Mouse (Mus musculus): Measurements from ENCODE around the gene Smyd4. TPM values are rescaled to one million over a fixed set of nuclear protein-coding genes. Genes with fewer than 3 reads are reported as not detected.

The Smyd4 gene
- 13.1 and 19.7 TPM in 2 replicates for total RNA-seq (2014; rRNA removed; ENCODE audit: low replicate concordance)
- 13.2 and 14.8 TPM in 2 replicates for polyA plus RNA-seq (2015; fragmentation: Nextera tagmentation; extraction: Ambion mirVana)

DNA sequence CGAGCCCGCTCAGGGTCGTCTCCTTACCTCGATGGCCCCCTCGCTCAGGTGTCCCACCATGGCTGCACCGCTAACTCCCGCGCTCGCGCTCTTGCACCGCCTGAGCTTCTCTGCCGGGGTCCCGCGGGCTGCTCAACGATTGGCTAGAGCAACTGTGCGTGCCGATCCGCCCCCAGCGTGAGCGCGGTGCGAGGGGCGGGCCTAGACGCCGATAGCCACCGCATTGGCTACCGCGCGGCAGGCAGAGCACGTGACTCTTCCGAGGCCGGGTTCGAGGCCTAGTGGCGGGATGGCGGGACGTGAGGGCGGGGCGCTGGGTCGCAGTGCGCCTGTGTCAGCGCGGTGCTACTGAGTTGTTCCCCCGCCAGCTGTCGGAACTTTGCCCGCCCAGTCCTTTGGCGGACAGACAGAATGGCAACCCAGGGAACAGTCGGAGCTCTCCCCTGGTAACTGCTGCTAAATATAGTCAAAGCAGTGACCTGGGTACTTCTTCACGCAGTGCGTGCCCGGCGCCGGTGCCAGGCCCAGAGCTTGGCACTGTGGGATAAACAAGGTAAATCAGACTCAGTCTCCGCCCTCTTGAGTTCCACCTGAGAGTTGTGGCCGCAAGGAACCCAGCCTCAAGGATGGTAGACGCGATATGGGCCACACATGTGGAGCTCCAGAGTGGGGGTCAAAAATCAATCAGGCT is at the start of gene Smyd4, which contains the start of gene Rpa1:
TSS of gene Smyd4 (plus strand) at position 235 of the 691 bp plus-strand sequence.
TSS of gene Rpa1 (minus strand) at position 126 of the 691 bp plus-strand sequence.
- ATAC-seq (ENCODE audit: insufficient read depth, low read depth): peak; percentile 99
- H3K4me3 ChIP-seq (ENCODE audit: low read depth, low read length): peak within 1 kb of the TSS; percentile 77
- H3K9me3 ChIP-seq (replicated peaks; ENCODE audit: control insufficient read depth, low read length): no peaks in the 10 kb centered on the region
- WGBS: under 1% methylated on average over 56 of the region's 56 CpGs
- TF ChIP-seq CTCF (IDR thresholded peaks at IDR 0.05; ENCODE audit: low read depth): no peak
- TF ChIP-seq EP300 (IDR thresholded peaks at IDR 0.05; ENCODE audit: low read depth): no peak; the same call in 1 of the 2 replicates
- H3K27ac ChIP-seq (ENCODE audit: low read depth): peak within 1 kb of the TSS; percentile 95
- peak within 1 kb of the TSS; percentile 74 for H3K9ac ChIP-seq (replicated peaks; ENCODE audit: low read depth, low read length)
- H3K4me1 ChIP-seq (ENCODE audit: control insufficient read depth, insufficient read depth): peaks cover 23% of the 10 kb centered on the region
- no peaks in the 10 kb centered on the region for H3K27me3 ChIP-seq (ENCODE audit: control insufficient read depth, insufficient read depth, low read length)
- peak within 1 kb of the TSS; percentile 85 for H3K4me2 ChIP-seq (ENCODE audit: low read depth, low read length)
- H3K36me3 ChIP-seq (replicated peaks; ENCODE audit: control insufficient read depth, insufficient read depth, low read length): no peaks in the 10 kb centered on the region
- peak; percentile 94 for DNase-seq (ENCODE audit: low spot score)

DNA sequence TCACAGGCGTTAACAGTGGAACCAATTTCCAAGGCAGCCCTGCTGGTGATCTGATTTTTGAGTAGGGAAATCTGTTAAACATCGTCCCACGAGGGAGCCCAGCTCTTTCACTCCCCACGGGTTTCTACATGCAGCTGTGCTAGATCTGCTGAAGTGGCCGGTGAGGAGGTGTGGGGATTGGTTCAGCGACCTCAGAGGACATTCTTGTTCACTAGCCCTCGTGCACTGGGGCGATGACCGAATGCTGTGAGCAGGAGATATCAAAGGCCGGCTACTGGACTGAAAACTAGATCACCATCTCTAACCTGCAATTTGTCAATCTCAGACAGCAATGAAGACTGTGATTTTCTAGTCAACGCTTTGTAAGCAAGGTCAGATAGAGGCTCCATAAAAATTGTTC is 49.7 kb upstream of the Smyd4 start:
- no peaks in the 10 kb centered on the region for H3K27me3 ChIP-seq (ENCODE audit: control insufficient read depth, insufficient read depth, low read length)
- TF ChIP-seq CTCF (IDR thresholded peaks at IDR 0.05; ENCODE audit: low read depth) (no peak), EP300 (IDR thresholded peaks at IDR 0.05; ENCODE audit: low read depth) (no peak)
- no peaks in the 10 kb centered on the region for H3K9me3 ChIP-seq (replicated peaks; ENCODE audit: control insufficient read depth, low read length)
- H3K4me2 ChIP-seq (ENCODE audit: low read depth, low read length): no peak overlapping the region
- peaks cover 40% of the 10 kb centered on the region for H3K36me3 ChIP-seq (replicated peaks; ENCODE audit: control insufficient read depth, insufficient read depth, low read length)
- peaks cover 39% of the 10 kb centered on the region for H3K4me1 ChIP-seq (ENCODE audit: control insufficient read depth, insufficient read depth)
- H3K27ac ChIP-seq (ENCODE audit: low read depth): peak overlapping the region; percentile 85
- DNase-seq (ENCODE audit: low spot score) (no peak), ATAC-seq (ENCODE audit: insufficient read depth, low read depth) (peak; percentile 24; the same call in 1 of the 2 replicates)
- no peak overlapping the region for H3K4me3 ChIP-seq (ENCODE audit: low read depth, low read length)
- 28% methylated on average over 11 of the region's 11 CpGs for WGBS
- no peak overlapping the region for H3K9ac ChIP-seq (replicated peaks; ENCODE audit: low read depth, low read length)

DNA sequence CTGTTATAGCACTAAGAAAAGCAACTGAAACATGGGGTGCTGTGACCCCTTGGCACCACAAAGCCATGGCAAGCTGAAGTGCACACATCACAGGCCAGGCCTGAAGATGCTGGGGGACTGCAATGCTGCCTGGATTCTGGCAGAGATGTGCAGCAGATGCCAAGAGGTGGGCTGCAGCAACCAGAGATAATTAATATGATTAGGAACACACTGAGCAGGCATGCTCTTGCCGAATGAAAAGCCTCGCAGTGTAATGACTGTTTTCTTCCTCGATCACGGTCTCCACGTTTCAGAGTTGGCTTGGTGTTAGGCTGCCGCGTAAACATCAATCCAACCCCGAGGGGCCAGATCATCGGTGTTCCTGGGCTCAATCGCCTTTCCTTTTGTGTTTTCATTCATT is 48.4 kb upstream of the Smyd4 start:
- Histone ChIP-seq H3K36me3 (replicated peaks; ENCODE audit: control insufficient read depth, insufficient read depth, low read length) (peaks cover 50% of the 10 kb centered on the region), H3K27ac (ENCODE audit: low read depth) (no peak overlapping the region), H3K27me3 (ENCODE audit: control insufficient read depth, insufficient read depth, low read length) (no peaks in the 10 kb centered on the region), H3K4me3 (ENCODE audit: low read depth, low read length) (no peak overlapping the region), H3K4me2 (ENCODE audit: low read depth, low read length) (no peak overlapping the region), H3K9me3 (replicated peaks; ENCODE audit: control insufficient read depth, low read length) (no peaks in the 10 kb centered on the region), H3K4me1 (ENCODE audit: control insufficient read depth, insufficient read depth) (peaks cover 32% of the 10 kb centered on the region), H3K9ac (replicated peaks; ENCODE audit: low read depth, low read length) (no peak overlapping the region)
- DNase-seq (ENCODE audit: low spot score) (no peak), ATAC-seq (ENCODE audit: insufficient read depth, low read depth) (no peak)
- 86% methylated on average over 10 of the region's 10 CpGs for WGBS
- TF ChIP-seq CTCF (IDR thresholded peaks at IDR 0.05; ENCODE audit: low read depth): no peak
- TF ChIP-seq EP300 (IDR thresholded peaks at IDR 0.05; ENCODE audit: low read depth): no peak

DNA sequence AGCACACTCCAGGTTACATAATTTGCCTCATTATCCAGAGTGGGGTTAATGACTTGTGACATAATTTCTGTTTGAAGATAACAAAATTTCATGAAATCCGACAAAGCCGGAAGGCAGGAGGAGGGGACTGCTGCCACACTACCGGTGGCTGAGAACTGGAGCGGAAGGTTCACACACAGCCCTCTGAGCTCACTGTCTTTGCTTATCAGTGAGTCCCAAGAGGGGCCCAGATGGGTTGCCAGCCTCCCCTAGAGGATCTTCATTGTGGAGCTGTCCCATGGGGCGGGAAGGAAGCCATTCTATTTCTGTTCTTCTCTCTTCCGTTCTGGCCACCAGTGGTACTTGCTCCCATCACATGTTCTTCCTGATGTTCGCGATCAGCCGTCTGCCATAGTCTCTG is 47.3 kb upstream of the Smyd4 start:
- no peak overlapping the region for H3K4me2 ChIP-seq (ENCODE audit: low read depth, low read length)
- DNase-seq (ENCODE audit: low spot score) (no peak), ATAC-seq (ENCODE audit: insufficient read depth, low read depth) (no peak)
- 63% methylated on average over 9 of the region's 9 CpGs for WGBS
- H3K27me3 ChIP-seq (ENCODE audit: control insufficient read depth, insufficient read depth, low read length): no peaks in the 10 kb centered on the region
- H3K36me3 ChIP-seq (replicated peaks; ENCODE audit: control insufficient read depth, insufficient read depth, low read length): peaks cover 62% of the 10 kb centered on the region
- H3K9ac ChIP-seq (replicated peaks; ENCODE audit: low read depth, low read length): no peak overlapping the region
- H3K27ac ChIP-seq (ENCODE audit: low read depth): no peak overlapping the region
- peaks cover 23% of the 10 kb centered on the region for H3K4me1 ChIP-seq (ENCODE audit: control insufficient read depth, insufficient read depth)
- H3K4me3 ChIP-seq (ENCODE audit: low read depth, low read length): no peak overlapping the region
- H3K9me3 ChIP-seq (replicated peaks; ENCODE audit: control insufficient read depth, low read length): no peaks in the 10 kb centered on the region
- TF ChIP-seq CTCF (IDR thresholded peaks at IDR 0.05; ENCODE audit: low read depth) (no peak), EP300 (IDR thresholded peaks at IDR 0.05; ENCODE audit: low read depth) (no peak)

DNA sequence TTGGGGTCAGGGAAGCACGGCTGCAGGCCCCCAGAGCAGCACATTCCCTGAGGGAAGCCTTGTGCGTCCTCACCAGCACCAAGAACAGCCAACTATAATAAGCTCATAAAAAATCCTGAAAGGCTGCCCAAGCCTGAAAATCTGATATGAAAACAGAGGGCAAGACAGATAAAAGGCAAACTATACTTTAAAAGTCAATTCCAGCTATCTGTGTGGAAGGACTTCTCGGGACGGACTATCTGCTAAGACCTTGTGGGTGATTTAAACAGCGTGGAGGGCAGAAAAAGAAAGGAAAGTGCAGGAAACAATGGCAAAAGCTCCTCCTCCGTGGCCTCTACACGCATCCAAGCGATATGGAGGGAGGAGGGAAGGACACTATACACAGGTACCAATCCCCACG is 43.4 kb upstream of the Smyd4 start:
- 81% methylated on average over 9 of the region's 9 CpGs for WGBS
- H3K4me3 ChIP-seq (ENCODE audit: low read depth, low read length): no peak overlapping the region
- H3K9me3 ChIP-seq (replicated peaks; ENCODE audit: control insufficient read depth, low read length): no peaks in the 10 kb centered on the region
- TF ChIP-seq CTCF (IDR thresholded peaks at IDR 0.05; ENCODE audit: low read depth) (no peak), EP300 (IDR thresholded peaks at IDR 0.05; ENCODE audit: low read depth) (no peak)
- DNase-seq (ENCODE audit: low spot score): no peak
- no peak overlapping the region for H3K27ac ChIP-seq (ENCODE audit: low read depth)
- no peak overlapping the region for H3K9ac ChIP-seq (replicated peaks; ENCODE audit: low read depth, low read length)
- H3K36me3 ChIP-seq (replicated peaks; ENCODE audit: control insufficient read depth, insufficient read depth, low read length): peaks cover 96% of the 10 kb centered on the region
- ATAC-seq (ENCODE audit: insufficient read depth, low read depth): no peak
- no peak overlapping the region for H3K4me2 ChIP-seq (ENCODE audit: low read depth, low read length)
- H3K4me1 ChIP-seq (ENCODE audit: control insufficient read depth, insufficient read depth): no peaks in the 10 kb centered on the region
- no peaks in the 10 kb centered on the region for H3K27me3 ChIP-seq (ENCODE audit: control insufficient read depth, insufficient read depth, low read length)

Data from heart, postnatal 0 days (tissue).